Mouse (Mus musculus): ENCODE measurements around the gene Dnm3. TPM values are rescaled to one million over a fixed set of nuclear protein-coding genes. Genes with fewer than 3 reads are reported as not detected.
A peak's percentile ranks its signal among the peaks of the same experiment; 100 is the strongest.

Dnm3 gene
- polyA plus RNA-seq, 1 experiment, result 1.0 TPM

DNA sequence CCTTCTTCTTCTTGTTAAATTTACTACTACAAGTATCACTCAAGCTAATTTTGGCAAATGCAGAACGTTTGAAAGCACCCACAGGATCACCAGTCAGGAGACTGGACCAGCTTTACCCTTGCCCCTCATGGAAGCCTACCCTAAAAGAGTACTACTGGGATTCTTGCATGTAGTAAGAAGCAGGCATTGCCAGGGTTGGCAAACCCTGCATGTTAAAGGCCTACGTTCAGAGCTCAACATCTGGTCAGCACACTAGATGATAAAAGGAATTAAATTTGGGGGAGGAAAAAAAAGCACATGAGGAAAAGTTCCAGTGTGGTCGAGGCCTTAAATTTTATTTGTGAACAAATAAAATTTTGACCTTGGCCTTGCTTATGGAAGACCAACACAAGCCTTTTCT lies 239.2 kb downstream of the Dnm3 start:
- no peak for TF ChIP-seq CTCF (IDR thresholded peaks at IDR 0.05; ENCODE audit: extremely low read depth, insufficient read length, insufficient replicate concordance, low read depth, low read length)
- TF ChIP-seq POLR2A (IDR thresholded peaks at IDR 0.05; ENCODE audit: low read depth, low read length), result no peak
- Histone ChIP-seq H3K36me3 (ENCODE audit: control insufficient read depth, insufficient read depth, low read length) (no peaks in the 10 kb centered on the region), H3K4me1 (ENCODE audit: control insufficient read depth, insufficient read depth, insufficient read length, low read length) (no peaks in the 10 kb centered on the region), H3K27ac (ENCODE audit: insufficient read depth, low read depth, low read length) (no peak overlapping the region), H3K4me3 (ENCODE audit: low read depth, low read length) (no peak overlapping the region), H3K27me3 (ENCODE audit: control insufficient read depth, insufficient read depth, low read length) (no peaks in the 10 kb centered on the region)
- WGBS, result 56% methylated on average over 3 of the region's 3 CpGs

DNA sequence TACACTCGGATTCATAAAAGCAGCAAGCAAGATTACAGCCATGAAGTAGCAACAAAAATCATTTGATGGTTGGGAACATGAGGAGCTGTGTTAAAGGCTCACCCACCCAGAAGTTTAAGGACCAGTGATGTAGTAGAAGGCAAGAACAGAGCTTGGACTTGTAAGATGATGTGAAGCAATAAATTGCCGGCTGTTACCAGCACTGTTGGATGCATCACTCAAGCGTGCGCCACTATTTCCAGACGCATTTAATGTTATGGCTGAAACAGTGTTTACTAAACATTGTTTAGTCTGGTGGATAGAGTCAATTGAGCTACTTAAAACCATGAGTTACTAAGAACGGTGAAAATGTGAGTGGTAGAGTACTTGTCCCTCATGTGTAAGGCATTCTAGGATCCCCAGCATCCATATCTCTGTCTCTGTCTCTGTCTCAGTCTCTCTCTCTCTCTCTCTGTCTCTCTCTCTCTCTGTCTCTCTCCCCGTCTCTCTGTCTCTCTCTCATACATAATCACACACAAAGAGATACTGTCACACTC lies 241.1 kb downstream of the Dnm3 start:
- H3K4me1 ChIP-seq (ENCODE audit: control insufficient read depth, insufficient read depth, insufficient read length, low read length), result no peaks in the 10 kb centered on the region
- no peaks in the 10 kb centered on the region for H3K27me3 ChIP-seq (ENCODE audit: control insufficient read depth, insufficient read depth, low read length)
- no peak for TF ChIP-seq POLR2A (IDR thresholded peaks at IDR 0.05; ENCODE audit: low read depth, low read length)
- no peak for TF ChIP-seq CTCF (IDR thresholded peaks at IDR 0.05; ENCODE audit: extremely low read depth, insufficient read length, insufficient replicate concordance, low read depth, low read length)
- WGBS, result 73% methylated on average over 7 of the region's 7 CpGs
- no peak overlapping the region for H3K27ac ChIP-seq (ENCODE audit: insufficient read depth, low read depth, low read length)
- H3K36me3 ChIP-seq (ENCODE audit: control insufficient read depth, insufficient read depth, low read length), result no peaks in the 10 kb centered on the region
- no peak overlapping the region for H3K4me3 ChIP-seq (ENCODE audit: low read depth, low read length)

DNA sequence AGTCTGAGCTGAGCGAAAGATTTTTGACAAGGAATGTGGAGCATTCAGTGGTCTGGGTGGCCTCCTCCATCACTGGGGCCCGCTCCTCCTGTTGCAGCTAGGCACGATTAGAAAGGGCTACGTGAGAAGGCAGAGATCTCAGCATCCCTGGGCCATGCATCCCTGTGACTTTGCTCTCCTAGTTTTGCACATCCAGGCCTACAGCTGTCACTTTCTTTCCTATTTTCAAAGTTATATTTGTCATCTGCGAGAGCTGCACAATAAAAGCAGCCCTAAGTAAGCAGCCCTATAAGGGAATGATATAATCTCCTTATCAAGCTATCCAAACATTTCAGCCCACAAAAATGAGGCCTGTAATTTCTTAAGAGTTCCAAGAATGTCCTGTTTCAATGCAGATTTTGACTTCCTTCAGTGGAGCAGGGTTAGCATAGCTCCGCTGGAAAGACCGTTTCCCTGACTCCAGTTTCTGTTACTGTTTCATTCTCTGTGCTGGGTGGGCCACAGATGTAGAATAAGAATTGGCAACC lies 252.2 kb downstream of the Dnm3 start:
- Histone ChIP-seq H3K4me1 (ENCODE audit: control insufficient read depth, insufficient read depth, insufficient read length, low read length) (no peaks in the 10 kb centered on the region), H3K27ac (ENCODE audit: insufficient read depth, low read depth, low read length) (peak overlapping the region; percentile 32), H3K27me3 (ENCODE audit: control insufficient read depth, insufficient read depth, low read length) (no peaks in the 10 kb centered on the region), H3K36me3 (ENCODE audit: control insufficient read depth, insufficient read depth, low read length) (no peaks in the 10 kb centered on the region), H3K4me3 (ENCODE audit: low read depth, low read length) (no peak overlapping the region)
- TF ChIP-seq POLR2A (IDR thresholded peaks at IDR 0.05; ENCODE audit: low read depth, low read length) (no peak), CTCF (IDR thresholded peaks at IDR 0.05; ENCODE audit: extremely low read depth, insufficient read length, insufficient replicate concordance, low read depth, low read length) (no peak)
- 46% methylated on average over 7 of the region's 7 CpGs for WGBS

GRCm38 (mm10) chr1:162224817-162225605 lies 252.8 kb downstream of the Dnm3 start:
- no peak for TF ChIP-seq POLR2A (IDR thresholded peaks at IDR 0.05; ENCODE audit: low read depth, low read length)
- no peak for TF ChIP-seq CTCF (IDR thresholded peaks at IDR 0.05; ENCODE audit: extremely low read depth, insufficient read length, insufficient replicate concordance, low read depth, low read length)
- H3K27ac ChIP-seq (ENCODE audit: insufficient read depth, low read depth, low read length), result peak overlapping the region; percentile 32; the same call in 1 of the 2 replicates

DNA sequence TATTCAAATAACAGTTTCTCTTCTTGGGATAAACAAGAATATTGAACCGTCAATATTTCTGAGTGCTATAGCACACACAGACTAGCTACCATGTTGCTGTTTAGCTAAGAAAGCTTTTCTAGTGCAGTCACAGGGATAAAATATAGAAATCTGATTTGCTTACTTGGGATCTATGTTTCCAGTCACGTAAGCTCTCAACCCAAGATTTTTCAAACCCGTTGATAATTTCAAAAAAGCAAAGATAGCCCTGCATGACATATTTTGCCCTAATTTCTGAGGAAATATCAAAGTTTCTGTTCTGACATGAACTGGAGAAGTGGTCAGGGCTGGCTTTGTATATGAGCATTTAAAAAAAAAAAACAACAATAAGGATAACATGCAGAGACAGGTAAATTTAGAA lies 253.8 kb downstream of the Dnm3 start:
- H3K27ac ChIP-seq (ENCODE audit: insufficient read depth, low read depth, low read length), result no peak overlapping the region
- H3K36me3 ChIP-seq (ENCODE audit: control insufficient read depth, insufficient read depth, low read length), result no peaks in the 10 kb centered on the region
- no peak overlapping the region for H3K4me3 ChIP-seq (ENCODE audit: low read depth, low read length)
- H3K27me3 ChIP-seq (ENCODE audit: control insufficient read depth, insufficient read depth, low read length), result no peaks in the 10 kb centered on the region
- WGBS, result 80% methylated on average over 3 of the region's 3 CpGs
- TF ChIP-seq CTCF (IDR thresholded peaks at IDR 0.05; ENCODE audit: extremely low read depth, insufficient read length, insufficient replicate concordance, low read depth, low read length) (no peak), POLR2A (IDR thresholded peaks at IDR 0.05; ENCODE audit: low read depth, low read length) (no peak)
- H3K4me1 ChIP-seq (ENCODE audit: control insufficient read depth, insufficient read depth, insufficient read length, low read length), result no peaks in the 10 kb centered on the region

More at GRCm38 (mm10) chr1:162224817-162225605, 252.8 kb downstream of the Dnm3 start:
- Histone ChIP-seq H3K27me3 (ENCODE audit: control insufficient read depth, insufficient read depth, low read length) (no peaks in the 10 kb centered on the region), H3K36me3 (ENCODE audit: control insufficient read depth, insufficient read depth, low read length) (no peaks in the 10 kb centered on the region), H3K4me1 (ENCODE audit: control insufficient read depth, insufficient read depth, insufficient read length, low read length) (no peaks in the 10 kb centered on the region), H3K4me3 (ENCODE audit: low read depth, low read length) (no peak overlapping the region)
- 58% methylated on average over 10 of the region's 10 CpGs for WGBS

GRCm38 (mm10) chr1:162223258-162223940 lies 254.4 kb downstream of the Dnm3 start:
- no peak for TF ChIP-seq POLR2A (IDR thresholded peaks at IDR 0.05; ENCODE audit: low read depth, low read length)
- no peak for TF ChIP-seq CTCF (IDR thresholded peaks at IDR 0.05; ENCODE audit: extremely low read depth, insufficient read length, insufficient replicate concordance, low read depth, low read length)
- 78% methylated on average over 8 of the region's 8 CpGs for WGBS
- Histone ChIP-seq H3K27ac (ENCODE audit: insufficient read depth, low read depth, low read length) (no peak overlapping the region), H3K36me3 (ENCODE audit: control insufficient read depth, insufficient read depth, low read length) (no peaks in the 10 kb centered on the region), H3K27me3 (ENCODE audit: control insufficient read depth, insufficient read depth, low read length) (no peaks in the 10 kb centered on the region), H3K4me1 (ENCODE audit: control insufficient read depth, insufficient read depth, insufficient read length, low read length) (no peaks in the 10 kb centered on the region), H3K4me3 (ENCODE audit: low read depth, low read length) (no peak overlapping the region)

GRCm38 (mm10) chr1:162222353-162222752 lies 255.5 kb downstream of the Dnm3 start:
- H3K4me3 ChIP-seq (ENCODE audit: low read depth, low read length), result no peak overlapping the region
- H3K27ac ChIP-seq (ENCODE audit: insufficient read depth, low read depth, low read length), result no peak overlapping the region
- H3K36me3 ChIP-seq (ENCODE audit: control insufficient read depth, insufficient read depth, low read length), result no peaks in the 10 kb centered on the region
- H3K27me3 ChIP-seq (ENCODE audit: control insufficient read depth, insufficient read depth, low read length), result no peaks in the 10 kb centered on the region
- TF ChIP-seq CTCF (IDR thresholded peaks at IDR 0.05; ENCODE audit: extremely low read depth, insufficient read length, insufficient replicate concordance, low read depth, low read length), result no peak
- no peak for TF ChIP-seq POLR2A (IDR thresholded peaks at IDR 0.05; ENCODE audit: low read depth, low read length)
- no peaks in the 10 kb centered on the region for H3K4me1 ChIP-seq (ENCODE audit: control insufficient read depth, insufficient read depth, insufficient read length, low read length)

Data from small intestine, adult 2 months (tissue).